Mouse (Mus musculus) kidney, adult 2 months (tissue): Measurements from ENCODE around the gene Sh3rf1.

Experiments
- CTCF ChIP-seq: fragments of 200-500 bp; conservative IDR thresholded peaks from 2 replicates; pipeline ENCODE4 v1.5.1; 2011; ENCODE audit warnings: low read depth, mild to moderate bottlenecking, control low read depth, low read length, moderate library complexity, mixed read lengths; ENCODE audit not compliant: insufficient read depth, insufficient read length
- POLR2A ChIP-seq: fragments of 200-500 bp; IDR thresholded peaks from one replicate; pipeline ENCODE4 v1.6.1; 2011; ENCODE audit warnings: low read depth, low read length, control low read depth

DNA sequence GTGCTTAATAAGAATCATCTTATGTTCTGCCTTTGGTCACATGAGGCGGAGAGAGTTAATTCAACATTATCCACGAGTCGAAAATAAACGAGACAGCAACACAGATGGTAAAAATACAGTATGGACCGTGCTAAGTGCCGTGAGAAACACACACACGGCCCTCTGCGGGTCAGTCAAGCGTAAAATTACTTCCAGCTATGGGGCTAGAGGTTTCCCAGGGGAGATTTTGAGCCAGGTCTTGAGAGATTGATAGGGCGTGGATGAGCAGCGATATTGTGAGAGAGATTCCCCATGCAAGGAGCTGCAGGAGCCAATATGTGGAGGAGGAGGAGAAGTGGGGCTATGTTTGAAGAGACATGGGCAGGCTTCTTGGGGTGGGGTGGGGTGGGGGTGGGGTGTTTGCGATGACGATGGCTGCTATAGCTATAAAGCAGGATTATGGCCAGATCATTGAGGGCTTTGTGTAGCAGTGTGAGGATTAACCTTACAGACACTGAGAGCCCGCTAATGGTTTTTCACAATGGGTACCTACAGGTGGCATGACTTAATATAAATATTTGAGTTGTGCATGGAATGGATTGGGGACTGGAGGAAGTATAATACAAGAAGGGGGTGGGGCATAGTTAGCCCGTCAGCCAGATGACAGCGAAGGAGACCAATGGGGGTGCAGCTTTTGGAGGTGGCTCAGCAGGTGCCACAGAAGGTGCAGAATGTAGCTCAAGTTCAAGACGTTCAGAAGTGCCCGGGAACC lies 166.8 kb downstream of the Sh3rf1 start:
- TF ChIP-seq CTCF (no peak), POLR2A (no peak)
